Mouse (Mus musculus): ENCODE measurements at regions not wholly inside any gene's neighbourhood (a gene's known extent, or its start where the extent isn't known, plus 50 kb on each side); places are given as distances from the start of the nearest gene placed in this dataset.

DNA sequence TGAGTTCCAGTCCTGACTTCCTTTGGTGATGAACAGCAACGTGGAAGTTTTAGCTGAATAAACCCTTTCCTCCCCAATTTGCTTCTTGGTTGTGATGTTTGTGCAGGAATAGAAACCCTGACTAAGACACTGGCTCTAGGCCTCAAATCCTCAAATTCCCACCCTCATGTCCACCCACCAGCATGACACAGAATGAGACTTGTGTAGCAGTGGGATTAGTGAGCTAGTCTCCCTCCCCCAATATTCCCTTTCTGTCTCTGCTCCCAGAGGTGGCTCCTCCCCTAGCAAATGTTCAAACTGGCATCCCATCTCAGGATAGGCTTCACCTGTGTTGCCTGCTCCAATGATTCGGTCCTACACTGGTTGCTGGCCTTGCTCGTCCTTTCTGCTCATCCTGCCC, 94.1 kb upstream of the Myocd start:
- ATAC-seq (ENCODE audit: low read depth), result no peak
- 41% methylated on average over 3 of the region's 3 CpGs for WGBS (ENCODE audit: insufficient replicate concordance)
- no peaks in the 10 kb centered on the region for H3K36me3 ChIP-seq (ENCODE audit: control insufficient read depth, insufficient read depth)

GRCm38 (mm10) chr11:65360729-65361128, 90.9 kb upstream of the Myocd start:
- Histone ChIP-seq H3K9ac (ENCODE audit: low read depth, low read length) (no peak overlapping the region), H3K4me3 (ENCODE audit: low read depth, low read length) (no peak overlapping the region), H3K27me3 (ENCODE audit: control insufficient read depth, insufficient read depth, low read depth, low read length) (no peaks in the 10 kb centered on the region), H3K27ac (ENCODE audit: low read length) (no peak overlapping the region), H3K9me3 (replicated peaks; ENCODE audit: control insufficient read depth, low read length) (no peaks in the 10 kb centered on the region), H3K36me3 (ENCODE audit: control insufficient read depth, insufficient read depth) (no peaks in the 10 kb centered on the region), H3K4me2 (ENCODE audit: low read depth, low read length) (no peak overlapping the region), H3K4me1 (ENCODE audit: control insufficient read depth, low read depth, low read length) (no peaks in the 10 kb centered on the region)
- 56% methylated on average over 5 of the region's 5 CpGs for WGBS (ENCODE audit: insufficient replicate concordance)
- no peak for ATAC-seq (ENCODE audit: low read depth)

More for the DNA sequence above, 94.1 kb upstream of the Myocd start:
- H3K4me1 ChIP-seq (ENCODE audit: control insufficient read depth, low read depth, low read length), result no peaks in the 10 kb centered on the region
- no peaks in the 10 kb centered on the region for H3K9me3 ChIP-seq (replicated peaks; ENCODE audit: control insufficient read depth, low read length)
- H3K4me3 ChIP-seq (ENCODE audit: low read depth, low read length), result no peak overlapping the region
- no peak overlapping the region for H3K27ac ChIP-seq (ENCODE audit: low read length)
- H3K27me3 ChIP-seq (ENCODE audit: control insufficient read depth, insufficient read depth, low read depth, low read length), result no peaks in the 10 kb centered on the region
- no peak overlapping the region for H3K9ac ChIP-seq (ENCODE audit: low read depth, low read length)
- no peak overlapping the region for H3K4me2 ChIP-seq (ENCODE audit: low read depth, low read length)

DNA sequence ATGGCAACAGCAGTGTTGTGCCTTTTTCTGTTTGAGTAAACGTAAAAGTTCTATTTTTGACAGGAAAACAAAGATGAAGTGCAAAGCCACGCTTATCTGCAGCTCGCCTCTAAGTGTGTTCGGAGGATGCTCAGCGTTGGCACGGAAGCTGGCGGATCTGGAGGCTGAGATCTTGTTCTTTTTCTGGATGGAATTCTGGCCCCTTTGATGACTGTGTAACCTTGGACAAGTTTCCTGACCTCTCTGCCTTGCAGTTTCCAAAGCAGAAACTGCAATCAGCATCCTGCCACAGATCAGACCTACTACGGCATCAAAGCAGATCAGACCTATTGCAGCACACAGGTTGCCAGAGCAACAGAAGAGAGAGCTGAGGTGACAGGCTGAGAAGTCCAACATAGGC, 89.1 kb upstream of the Myocd start:
- Histone ChIP-seq H3K4me1 (ENCODE audit: control insufficient read depth, low read depth, low read length) (no peaks in the 10 kb centered on the region), H3K27me3 (ENCODE audit: control insufficient read depth, insufficient read depth, low read depth, low read length) (no peaks in the 10 kb centered on the region), H3K9ac (ENCODE audit: low read depth, low read length) (no peak overlapping the region), H3K36me3 (ENCODE audit: control insufficient read depth, insufficient read depth) (no peaks in the 10 kb centered on the region), H3K4me3 (ENCODE audit: low read depth, low read length) (no peak overlapping the region), H3K9me3 (replicated peaks; ENCODE audit: control insufficient read depth, low read length) (no peaks in the 10 kb centered on the region), H3K27ac (ENCODE audit: low read length) (no peak overlapping the region), H3K4me2 (ENCODE audit: low read depth, low read length) (no peak overlapping the region)
- no peak for ATAC-seq (ENCODE audit: low read depth)
- 69% methylated on average over 8 of the region's 8 CpGs for WGBS (ENCODE audit: insufficient replicate concordance)

DNA sequence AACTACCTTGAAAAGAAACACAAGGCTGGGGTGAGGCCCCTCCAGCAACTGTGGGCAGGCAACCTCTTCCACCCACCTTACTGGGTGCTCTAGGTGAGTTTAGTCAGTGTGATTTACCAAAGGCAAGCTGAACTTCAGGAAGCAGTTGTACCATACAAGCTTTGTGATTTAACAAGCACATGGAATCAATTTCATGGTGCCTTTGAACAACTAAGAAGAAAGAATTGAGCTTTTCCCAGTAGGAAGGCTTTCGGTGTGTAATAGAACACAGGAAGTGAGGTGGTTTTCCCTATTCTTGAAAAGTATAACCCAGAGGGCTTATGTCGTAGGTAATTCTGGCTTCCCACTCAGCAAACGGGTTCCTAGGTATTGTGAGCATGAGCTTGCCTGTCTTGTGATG, 82.7 kb upstream of the Myocd start:
- H3K36me3 ChIP-seq (ENCODE audit: control insufficient read depth, insufficient read depth), result no peaks in the 10 kb centered on the region
- H3K27me3 ChIP-seq (ENCODE audit: control insufficient read depth, insufficient read depth, low read depth, low read length), result no peaks in the 10 kb centered on the region
- no peak overlapping the region for H3K9ac ChIP-seq (ENCODE audit: low read depth, low read length)
- no peaks in the 10 kb centered on the region for H3K9me3 ChIP-seq (replicated peaks; ENCODE audit: control insufficient read depth, low read length)
- H3K4me3 ChIP-seq (ENCODE audit: low read depth, low read length), result no peak overlapping the region
- WGBS (ENCODE audit: insufficient replicate concordance), result 43% methylated on average over 3 of the region's 3 CpGs
- no peak overlapping the region for H3K27ac ChIP-seq (ENCODE audit: low read length)
- no peaks in the 10 kb centered on the region for H3K4me1 ChIP-seq (ENCODE audit: control insufficient read depth, low read depth, low read length)
- H3K4me2 ChIP-seq (ENCODE audit: low read depth, low read length), result no peak overlapping the region
- ATAC-seq (ENCODE audit: low read depth), result no peak

- H3K27me3 ChIP-seq (ENCODE audit: control insufficient read depth, insufficient read depth, low read depth, low read length), result no peaks in the 10 kb centered on the region
- no peaks in the 10 kb centered on the region for H3K4me1 ChIP-seq (ENCODE audit: control insufficient read depth, low read depth, low read length)
- 39% methylated on average over 5 of the region's 5 CpGs for WGBS (ENCODE audit: insufficient replicate concordance)
- no peak overlapping the region for H3K4me2 ChIP-seq (ENCODE audit: low read depth, low read length)
- no peaks in the 10 kb centered on the region for H3K9me3 ChIP-seq (replicated peaks; ENCODE audit: control insufficient read depth, low read length)
- no peak overlapping the region for H3K27ac ChIP-seq (ENCODE audit: low read length)
- no peaks in the 10 kb centered on the region for H3K36me3 ChIP-seq (ENCODE audit: control insufficient read depth, insufficient read depth)
- ATAC-seq (ENCODE audit: low read depth), result no peak
- no peak overlapping the region for H3K4me3 ChIP-seq (ENCODE audit: low read depth, low read length)
- no peak overlapping the region for H3K9ac ChIP-seq (ENCODE audit: low read depth, low read length)
These were observed 79.2 kb upstream of the Myocd start for GRCm38 (mm10) chr11:65349013-65349412.

- H3K36me3 ChIP-seq (ENCODE audit: control insufficient read depth, insufficient read depth), result no peaks in the 10 kb centered on the region
- H3K9me3 ChIP-seq (replicated peaks; ENCODE audit: control insufficient read depth, low read length), result no peaks in the 10 kb centered on the region
- no peak overlapping the region for H3K27ac ChIP-seq (ENCODE audit: low read length)
- 62% methylated on average over 8 of the region's 8 CpGs for WGBS (ENCODE audit: insufficient replicate concordance)
- no peak overlapping the region for H3K4me3 ChIP-seq (ENCODE audit: low read depth, low read length)
- ATAC-seq (ENCODE audit: low read depth), result no peak
- no peak overlapping the region for H3K9ac ChIP-seq (ENCODE audit: low read depth, low read length)
- no peaks in the 10 kb centered on the region for H3K4me1 ChIP-seq (ENCODE audit: control insufficient read depth, low read depth, low read length)
- no peaks in the 10 kb centered on the region for H3K27me3 ChIP-seq (ENCODE audit: control insufficient read depth, insufficient read depth, low read depth, low read length)
- no peak overlapping the region for H3K4me2 ChIP-seq (ENCODE audit: low read depth, low read length)
These were observed 72.1 kb upstream of the Myocd start for GRCm38 (mm10) chr11:65341683-65342440.

GRCm38 (mm10) chr11:65334286-65334685, 64.5 kb upstream of the Myocd start:
- Histone ChIP-seq H3K9me3 (replicated peaks; ENCODE audit: control insufficient read depth, low read length) (no peaks in the 10 kb centered on the region), H3K4me3 (ENCODE audit: low read depth, low read length) (no peak overlapping the region), H3K36me3 (ENCODE audit: control insufficient read depth, insufficient read depth) (no peaks in the 10 kb centered on the region), H3K4me1 (ENCODE audit: control insufficient read depth, low read depth, low read length) (no peaks in the 10 kb centered on the region), H3K9ac (ENCODE audit: low read depth, low read length) (no peak overlapping the region), H3K27ac (ENCODE audit: low read length) (no peak overlapping the region), H3K4me2 (ENCODE audit: low read depth, low read length) (no peak overlapping the region), H3K27me3 (ENCODE audit: control insufficient read depth, insufficient read depth, low read depth, low read length) (no peaks in the 10 kb centered on the region)
- ATAC-seq (ENCODE audit: low read depth), result no peak
- WGBS (ENCODE audit: insufficient replicate concordance), result 50% methylated on average over 5 of the region's 5 CpGs

- Histone ChIP-seq H3K36me3 (ENCODE audit: control insufficient read depth, insufficient read depth) (no peaks in the 10 kb centered on the region), H3K9ac (ENCODE audit: low read depth, low read length) (no peak overlapping the region), H3K27me3 (ENCODE audit: control insufficient read depth, insufficient read depth, low read depth, low read length) (no peaks in the 10 kb centered on the region), H3K4me3 (ENCODE audit: low read depth, low read length) (no peak overlapping the region), H3K27ac (ENCODE audit: low read length) (no peak overlapping the region), H3K4me2 (ENCODE audit: low read depth, low read length) (no peak overlapping the region), H3K4me1 (ENCODE audit: control insufficient read depth, low read depth, low read length) (no peaks in the 10 kb centered on the region), H3K9me3 (replicated peaks; ENCODE audit: control insufficient read depth, low read length) (no peaks in the 10 kb centered on the region)
- 42% methylated on average over 2 of the region's 2 CpGs for WGBS (ENCODE audit: insufficient replicate concordance)
- no peak for ATAC-seq (ENCODE audit: low read depth)
These were observed 63.3 kb upstream of the Myocd start for GRCm38 (mm10) chr11:65333101-65333500.

DNA sequence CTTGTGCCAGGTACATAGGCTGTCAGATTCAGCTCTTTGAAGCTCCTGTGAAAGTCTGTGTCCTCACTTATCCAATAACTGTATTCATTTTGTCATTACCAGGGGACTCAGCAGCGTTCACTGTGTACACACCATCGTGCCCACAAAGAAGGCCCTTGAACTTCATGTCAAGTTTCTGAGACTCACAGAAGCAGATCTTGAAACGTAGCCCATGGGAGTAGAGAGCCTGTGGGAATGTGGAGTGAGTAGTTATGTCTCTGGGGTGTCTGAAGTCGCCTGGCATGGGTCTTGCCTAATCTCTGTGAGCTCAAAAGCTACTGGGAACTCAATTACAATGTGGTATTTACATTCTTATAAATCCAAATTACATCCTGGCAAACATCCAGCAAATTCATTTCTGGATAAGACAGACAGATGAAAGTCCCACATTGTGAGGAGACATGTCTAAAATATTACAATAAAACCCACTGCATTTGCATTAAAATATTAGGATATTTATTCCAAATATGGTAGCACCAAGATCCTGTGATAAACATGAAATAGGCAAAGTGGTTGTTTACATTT, 53.2 kb upstream of the Myocd start:
- ATAC-seq (ENCODE audit: low read depth), result no peak
- Histone ChIP-seq H3K27me3 (ENCODE audit: control insufficient read depth, insufficient read depth, low read depth, low read length) (no peaks in the 10 kb centered on the region), H3K36me3 (ENCODE audit: control insufficient read depth, insufficient read depth) (no peaks in the 10 kb centered on the region), H3K4me2 (ENCODE audit: low read depth, low read length) (no peak overlapping the region), H3K9ac (ENCODE audit: low read depth, low read length) (no peak overlapping the region), H3K9me3 (replicated peaks; ENCODE audit: control insufficient read depth, low read length) (no peaks in the 10 kb centered on the region), H3K4me1 (ENCODE audit: control insufficient read depth, low read depth, low read length) (no peaks in the 10 kb centered on the region), H3K27ac (ENCODE audit: low read length) (no peak overlapping the region), H3K4me3 (ENCODE audit: low read depth, low read length) (no peak overlapping the region)
- WGBS (ENCODE audit: insufficient replicate concordance), result 36% methylated on average over 4 of the region's 4 CpGs
